Mouse (Mus musculus) gastrocnemius, adult 18-20 months (tissue): ENCODE data around the gene Tgfbr2. TPM values are rescaled to one million over a fixed set of nuclear protein-coding genes. Genes with fewer than 3 reads are reported as not detected.
"Not testable (repeated sequence)": the region's sequence is repeated elsewhere in the genome, so short reads cannot be mapped to it uniquely, and the experiment has no call there.

Experiments
- DNase-seq: peaks from one replicate; pipeline ENCODE4 v3.0.0; 2021; ENCODE audit warnings: low spot score
- total RNA-seq, 2 experiments: library from RNA; stranded (reverse); gene quantifications; 2 replicates each; pipeline ENCODE4 v1.2.3; 2021

Gene Tgfbr2
- total RNA-seq, 2 experiments from 2014 or later, result 14.7 to 20.2 TPM

DNA sequence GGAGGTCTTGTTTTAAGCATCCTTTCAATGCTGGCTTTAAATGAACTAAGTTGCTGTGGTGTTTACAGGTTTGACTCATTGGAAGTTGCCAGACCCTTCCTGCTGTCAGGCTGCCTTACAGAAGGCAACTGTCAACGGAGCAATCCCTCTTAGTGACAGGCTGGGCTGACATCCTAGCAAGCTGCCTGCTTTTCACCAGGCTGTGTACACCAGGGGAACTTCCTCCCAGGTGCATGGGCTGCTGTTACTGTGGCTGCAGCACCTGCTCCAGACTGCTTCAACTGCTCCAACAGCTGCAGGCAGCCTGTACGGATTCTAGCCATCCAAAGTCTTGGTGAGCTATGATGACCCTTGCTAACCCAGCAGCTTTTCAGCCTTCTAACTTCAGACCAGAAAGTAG is 98.2 kb downstream of the Tgfbr2 start:
- no peak for DNase-seq

DNA sequence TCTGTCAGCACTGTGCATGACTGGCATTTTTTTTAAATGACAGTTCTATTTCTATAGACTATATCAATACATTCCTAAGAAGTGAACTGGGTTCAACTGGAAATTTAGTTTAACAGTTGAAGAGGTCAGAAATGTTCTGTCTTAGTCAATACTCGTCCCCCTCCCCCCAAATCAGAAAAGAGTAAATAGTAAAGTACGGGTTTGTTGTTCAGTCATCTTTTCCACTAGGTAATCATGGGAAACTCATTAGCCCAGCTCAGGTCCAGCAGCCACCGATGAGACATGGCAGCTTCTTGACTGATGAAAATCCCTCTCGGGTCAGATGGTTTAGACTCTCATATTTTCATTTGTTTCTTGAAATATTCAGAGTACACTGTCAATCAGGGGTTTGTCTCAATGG is 99.0 kb downstream of the Tgfbr2 start:
- DNase-seq, result no peak

DNA sequence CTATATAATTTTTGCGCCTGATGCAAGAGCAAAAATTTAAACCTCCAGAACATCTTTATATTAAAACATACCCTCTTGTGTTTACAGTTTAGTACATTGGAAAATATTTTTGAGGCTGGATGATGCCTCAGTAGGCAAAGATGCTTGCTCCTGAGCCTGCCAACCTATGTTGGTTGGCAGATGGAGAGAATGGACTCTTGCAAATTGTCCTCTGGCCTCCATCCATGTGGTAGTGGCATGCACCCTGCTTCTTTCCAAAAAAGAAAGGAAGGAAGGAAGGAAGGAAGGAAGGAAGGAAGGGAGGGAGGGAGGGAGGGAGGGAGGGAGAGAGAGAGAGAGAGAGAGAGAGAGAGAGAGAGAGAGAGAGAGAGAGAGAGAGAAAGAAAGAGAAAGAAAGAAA is 103.6 kb downstream of the Tgfbr2 start:
- not testable (repeated sequence) for DNase-seq

- no peak for DNase-seq
These were observed 110.4 kb downstream of the Tgfbr2 start for GRCm38 (mm10) chr9:116064774-116065173.

- DNase-seq, result peak; percentile 11
These were observed 114.5 kb downstream of the Tgfbr2 start for GRCm38 (mm10) chr9:116060691-116061090.

- DNase-seq, result no peak
These were observed 116.0 kb downstream of the Tgfbr2 start for GRCm38 (mm10) chr9:116059156-116059555.

- DNase-seq, result no peak
These were observed 116.7 kb downstream of the Tgfbr2 start for GRCm38 (mm10) chr9:116058475-116058874.

- DNase-seq, result no peak
These were observed 121.2 kb downstream of the Tgfbr2 start for GRCm38 (mm10) chr9:116053976-116054375.

DNA sequence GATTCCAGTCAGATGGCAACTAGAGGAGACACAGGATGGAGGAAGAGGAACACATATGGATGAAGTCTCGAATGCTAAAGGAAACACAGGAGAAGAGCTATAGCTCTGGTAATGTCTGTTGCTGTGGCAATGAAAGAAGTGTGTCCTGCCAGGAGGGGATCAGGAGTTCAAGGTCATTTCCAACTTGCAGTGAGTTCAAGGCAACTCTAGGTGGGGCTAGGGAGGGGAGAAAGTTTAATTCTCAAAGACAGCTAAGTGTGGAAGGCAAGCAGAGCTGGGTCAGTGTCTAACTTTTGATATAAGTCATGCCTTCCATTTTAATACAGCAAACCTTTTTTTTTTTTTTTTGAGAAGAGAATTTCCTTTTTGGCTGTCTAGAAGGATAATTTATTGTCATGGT is 125.2 kb downstream of the Tgfbr2 start:
- no peak for DNase-seq

- DNase-seq, result peak; percentile 74
These were observed 133.4 kb downstream of the Tgfbr2 start for GRCm38 (mm10) chr9:116041787-116042186.

GRCm38 (mm10) chr9:116041369-116041768 is 133.8 kb downstream of the Tgfbr2 start:
- no peak for DNase-seq

DNA sequence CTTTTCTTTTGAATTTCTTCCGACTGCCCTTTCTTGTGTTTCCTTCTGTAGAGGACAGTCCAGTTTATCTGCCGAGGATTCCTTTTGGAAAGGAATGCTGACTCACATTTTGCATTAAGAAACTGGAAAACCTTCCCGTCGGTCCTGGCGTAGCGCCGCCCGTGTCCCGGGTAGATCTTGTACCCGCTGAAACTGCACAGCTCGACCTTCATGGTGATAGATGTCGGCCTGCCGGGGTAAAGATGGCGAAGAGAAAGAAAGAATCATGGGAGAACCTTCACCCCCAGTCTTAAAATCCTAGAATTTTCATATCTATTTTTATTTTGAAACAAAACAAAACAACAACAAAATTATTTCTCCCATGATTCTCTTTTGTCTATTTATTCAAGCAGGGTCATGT is 134.3 kb downstream of the Tgfbr2 start:
- not testable (repeated sequence) for DNase-seq

DNA sequence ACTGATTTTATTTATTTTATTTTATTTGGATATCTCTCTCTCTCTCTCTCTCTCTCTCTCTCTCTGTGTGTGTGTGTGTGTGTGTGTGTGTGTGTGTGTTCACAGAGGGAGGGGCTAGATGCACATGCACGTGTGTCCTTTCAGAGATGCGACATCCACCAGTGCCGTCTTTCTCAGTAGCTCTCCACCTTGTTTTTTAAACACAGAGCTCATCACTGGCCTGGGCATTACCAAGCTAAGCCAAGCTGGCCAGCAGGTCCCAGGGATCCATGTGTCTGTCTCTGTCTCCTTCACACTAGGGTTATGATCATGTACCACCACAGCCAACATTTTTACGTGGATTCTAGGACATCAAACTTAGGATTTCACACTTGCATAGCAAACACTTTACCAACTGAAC is 135.2 kb downstream of the Tgfbr2 start:
- DNase-seq, result no peak

GRCm38 (mm10) chr9:116038275-116038674 is 136.9 kb downstream of the Tgfbr2 start:
- peak; percentile 6 for DNase-seq
